Mouse (Mus musculus) E14TG2a.4 (cell line): ENCODE measurements around the gene Sin3a.

Experiments
- H3K27me3 ChIP-seq: 2 replicates; pipeline ENCODE4 v1.6.1; 2014; ENCODE audit warnings: low read length, control low read depth; ENCODE audit not compliant: insufficient read depth
- H3K36me3 ChIP-seq: 2 replicates; pipeline ENCODE4 v1.6.1; 2014; ENCODE audit warnings: low read length, control low read depth; ENCODE audit not compliant: insufficient read depth
- H3K4me1 ChIP-seq: replicated peaks from 2 replicates; pipeline ENCODE4 v1.6.1; 2014; ENCODE audit warnings: low read depth, low read length, control low read depth
- H3K4me3 ChIP-seq: replicated peaks from 2 replicates; pipeline ENCODE4 v1.5.1; 2014; ENCODE audit warnings: mild to moderate bottlenecking, low read length
- H3K9me3 ChIP-seq: 2 replicates; pipeline ENCODE4 v1.6.1; 2014; ENCODE audit warnings: low read length, control low read depth
- CTCF ChIP-seq: conservative IDR thresholded peaks from 2 replicates; pipeline ENCODE4 v1.5.1; 2014; ENCODE audit warnings: low read length
- NANOG ChIP-seq: IDR thresholded peaks from 2 replicates; pipeline ENCODE4 v1.6.1; 2014; ENCODE audit warnings: borderline replicate concordance, low read length, mixed read lengths
- POU5F1 ChIP-seq: IDR thresholded peaks from 2 replicates; pipeline ENCODE4 v1.6.1; 2014; ENCODE audit warnings: low read length, borderline replicate concordance

Gene Sin3a

DNA sequence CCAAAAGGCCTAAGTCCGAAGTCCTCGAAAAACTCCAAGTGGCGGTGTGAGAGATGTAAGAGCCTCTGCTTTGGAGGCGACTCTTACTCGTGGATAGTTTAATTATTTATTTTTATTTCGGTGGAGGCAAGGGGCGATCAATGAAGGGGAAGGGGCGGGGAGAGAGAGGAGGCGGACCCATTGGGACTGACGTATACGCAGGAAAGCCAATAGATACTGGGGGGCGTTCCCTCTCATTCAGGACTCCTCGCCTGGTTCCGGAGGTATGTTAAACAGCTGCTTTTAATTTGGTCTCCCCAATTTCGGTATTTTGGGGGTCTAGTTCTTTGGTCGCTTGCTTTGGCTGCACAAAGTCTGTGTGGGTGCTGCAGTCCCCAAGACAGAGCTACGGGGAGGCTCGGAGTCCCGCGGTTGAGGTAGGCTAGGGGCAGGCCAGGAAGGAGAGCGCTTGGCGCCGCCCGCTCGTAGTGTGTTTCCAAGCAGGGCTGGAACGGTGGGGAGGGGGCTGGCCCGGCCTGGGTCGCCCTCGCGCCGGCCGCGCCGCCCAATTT lies at the start of gene Sin3a:
Gene Sin3a, plus strand, starts transcription at position 240 of the 551 bp plus-strand sequence.
- Histone ChIP-seq H3K4me1 (peaks cover 37% of the 10 kb centered on the region), H3K4me3 (peak within 1 kb of the TSS; percentile 98), H3K36me3 (0 out of 2 replicates have a peak, but pooled peaks cover 2% of the 10 kb centered on the region), H3K27me3 (no peaks in the 10 kb centered on the region), H3K9me3 (no peaks in the 10 kb centered on the region)
- TF ChIP-seq NANOG (no peak), CTCF (no peak), POU5F1 (no peak)

DNA sequence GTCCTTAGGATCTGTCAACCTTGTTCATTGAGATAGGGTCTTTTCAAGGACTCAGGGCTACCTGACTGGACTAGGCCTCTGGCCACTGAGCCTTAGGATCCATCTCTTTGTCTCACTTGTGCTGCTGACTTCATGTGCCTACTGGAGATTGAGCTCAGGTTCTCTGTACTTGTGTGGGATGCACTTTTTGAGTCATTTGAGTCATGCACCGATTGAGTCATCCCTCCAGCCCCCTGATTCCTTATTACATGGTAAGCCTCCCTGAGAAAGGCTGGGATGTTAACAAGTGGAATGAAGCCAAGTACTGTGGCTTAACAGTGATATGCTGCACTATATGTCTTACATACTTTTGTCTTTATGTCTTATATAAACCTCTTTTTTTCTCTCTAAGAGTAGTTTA lies 40.1 kb upstream of the Sin3a start:
- H3K27me3 ChIP-seq = no peaks in the 10 kb centered on the region
- TF ChIP-seq CTCF (no peak), NANOG (no peak), POU5F1 (no peak)
- H3K4me3 ChIP-seq = no peak overlapping the region
- H3K36me3 ChIP-seq = no peaks in the 10 kb centered on the region
- H3K9me3 ChIP-seq = no peaks in the 10 kb centered on the region
- H3K4me1 ChIP-seq = 0 out of 2 replicates have a peak, but pooled peaks cover 3% of the 10 kb centered on the region

DNA sequence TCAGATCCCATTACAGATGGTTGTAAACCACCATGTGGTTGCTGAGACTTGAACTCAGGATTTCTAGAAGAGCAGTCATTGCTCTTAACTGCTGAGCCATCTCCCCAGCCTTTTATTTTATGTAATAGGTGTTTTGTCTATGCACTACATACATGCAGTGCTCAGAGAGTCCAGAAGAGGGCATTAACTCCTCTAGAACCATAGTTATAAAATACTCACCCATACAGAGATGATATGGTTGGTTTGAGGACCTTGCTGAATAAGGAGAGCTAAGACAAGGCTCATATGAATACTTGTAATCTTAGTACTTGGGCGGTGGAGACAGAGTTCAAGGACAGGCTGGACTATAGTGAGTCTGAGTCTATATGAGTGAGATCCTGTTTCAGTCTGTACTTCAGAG lies 15.6 kb upstream of the Sin3a start:
- H3K27me3 ChIP-seq = no peaks in the 10 kb centered on the region
- peaks cover 15% of the 10 kb centered on the region for H3K36me3 ChIP-seq
- H3K9me3 ChIP-seq = no peaks in the 10 kb centered on the region
- no peak overlapping the region for H3K4me3 ChIP-seq
- no peaks in the 10 kb centered on the region for H3K4me1 ChIP-seq
- TF ChIP-seq CTCF = peak; percentile 25; the same call in 1 of the 2 replicates
- TF ChIP-seq POU5F1 = no peak

DNA sequence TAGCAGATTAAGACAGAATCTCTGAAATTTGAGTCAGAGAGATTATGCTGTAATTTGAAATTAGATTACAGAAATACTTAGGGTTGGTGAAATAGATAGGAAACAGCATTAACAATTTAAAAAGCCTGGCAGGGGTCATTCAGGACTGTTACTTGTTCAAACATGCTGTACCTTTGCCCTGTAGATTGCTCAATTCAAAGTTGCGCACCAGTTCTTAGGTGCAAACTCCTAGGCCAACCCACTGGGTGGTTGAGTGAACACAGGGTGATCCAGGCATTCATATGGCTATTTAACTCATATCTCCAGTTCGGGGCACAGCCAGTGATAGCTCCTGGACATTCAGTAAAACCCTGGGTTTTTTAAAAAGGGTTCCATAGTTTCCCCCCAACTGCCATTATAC lies 7.7 kb upstream of the Sin3a start:
- Histone ChIP-seq H3K27me3 (no peaks in the 10 kb centered on the region), H3K4me1 (peaks cover 20% of the 10 kb centered on the region), H3K9me3 (no peaks in the 10 kb centered on the region), H3K4me3 (no peak overlapping the region), H3K36me3 (no peaks in the 10 kb centered on the region)
- TF ChIP-seq NANOG (no peak), POU5F1 (no peak), CTCF (no peak)

DNA sequence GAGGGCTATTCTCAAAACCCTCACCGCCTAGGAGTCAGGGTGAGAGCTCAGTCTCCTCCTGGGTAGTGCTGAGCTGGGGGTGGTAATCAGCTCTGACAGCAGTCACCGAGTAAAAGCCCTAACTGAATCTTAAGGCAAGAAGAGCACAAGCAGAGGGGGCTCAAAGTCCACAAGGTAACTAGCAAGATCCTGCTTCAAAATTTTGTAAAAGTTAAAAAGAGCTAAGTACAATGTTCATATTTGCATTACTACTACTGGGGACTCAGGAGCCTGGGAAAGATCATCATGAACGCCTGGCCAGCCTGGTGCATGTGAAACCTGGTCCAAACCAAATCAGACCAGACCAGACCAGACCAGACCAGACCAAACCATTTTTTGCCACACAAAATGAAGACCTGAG lies 3.6 kb upstream of the Sin3a start:
- no peaks in the 10 kb centered on the region for H3K9me3 ChIP-seq
- peaks cover 34% of the 10 kb centered on the region for H3K4me1 ChIP-seq
- no peaks in the 10 kb centered on the region for H3K36me3 ChIP-seq
- no peak overlapping the region for H3K4me3 ChIP-seq
- H3K27me3 ChIP-seq = no peaks in the 10 kb centered on the region
- TF ChIP-seq POU5F1 = no peak
- no peak for TF ChIP-seq CTCF
- TF ChIP-seq NANOG = no peak

DNA sequence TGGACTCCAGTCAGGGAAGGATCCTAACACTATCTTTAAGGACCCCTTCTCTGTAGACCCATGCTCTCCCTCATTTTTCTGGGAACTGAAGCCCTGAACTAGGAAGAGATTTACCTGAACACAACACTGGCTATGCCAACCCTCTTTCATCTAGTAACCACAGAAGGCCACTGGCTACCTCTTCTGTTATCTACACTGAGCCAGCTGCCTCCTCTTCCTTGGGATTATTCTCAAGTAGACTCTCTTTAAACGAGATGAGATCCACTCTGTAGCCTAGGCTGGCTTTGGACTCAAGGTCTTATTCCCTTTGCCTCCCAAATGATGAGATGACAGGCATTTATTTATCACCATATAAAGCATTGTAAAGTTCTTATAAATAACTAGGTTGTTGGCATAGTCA lies 1.6 kb upstream of the Sin3a start:
- Histone ChIP-seq H3K9me3 (no peaks in the 10 kb centered on the region), H3K27me3 (no peaks in the 10 kb centered on the region), H3K36me3 (0 out of 2 replicates have a peak, but pooled peaks cover 2% of the 10 kb centered on the region), H3K4me1 (peaks cover 39% of the 10 kb centered on the region), H3K4me3 (no peak overlapping the region)
- TF ChIP-seq POU5F1 (no peak), CTCF (no peak), NANOG (no peak)

DNA sequence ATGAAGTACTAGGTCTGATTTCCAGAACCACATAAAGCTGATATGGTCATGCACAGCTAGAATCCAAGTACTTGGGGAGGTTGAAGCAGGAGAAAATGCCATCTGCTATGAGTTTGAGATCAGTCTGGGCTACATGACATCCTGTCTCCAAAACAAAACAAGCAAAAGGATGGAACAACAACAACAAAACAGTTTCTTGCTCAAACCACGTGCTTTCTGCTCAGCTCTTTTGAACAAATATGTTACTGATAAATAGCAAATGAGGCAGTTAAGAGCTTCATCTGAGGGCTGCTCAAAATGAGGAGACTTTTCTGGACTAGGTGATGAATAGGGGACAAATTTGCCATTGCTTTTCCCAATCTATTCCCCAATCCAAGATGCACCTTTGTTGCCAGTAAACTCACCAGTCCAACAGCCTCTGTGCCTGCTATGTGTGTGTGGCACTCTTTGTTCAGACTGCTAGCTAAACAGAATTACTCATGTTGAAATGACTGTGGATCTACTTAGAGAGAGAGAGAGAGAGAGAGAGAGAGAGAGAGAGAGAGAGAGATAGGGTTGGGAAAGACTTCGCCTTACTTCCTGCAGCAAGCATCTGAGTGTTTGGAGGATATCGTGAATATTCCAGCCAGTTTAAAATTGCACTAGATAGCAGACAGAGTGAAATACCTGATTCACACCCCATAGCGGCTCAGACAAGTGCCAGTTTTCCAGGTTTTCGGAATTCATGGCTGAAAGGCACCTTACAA lies 867 bp upstream of the Sin3a start:
- Histone ChIP-seq H3K36me3 (0 out of 2 replicates have a peak, but pooled peaks cover 2% of the 10 kb centered on the region), H3K4me3 (peak overlapping the region; percentile 98), H3K4me1 (peaks cover 39% of the 10 kb centered on the region), H3K27me3 (no peaks in the 10 kb centered on the region), H3K9me3 (no peaks in the 10 kb centered on the region)
- TF ChIP-seq NANOG (no peak), CTCF (no peak), POU5F1 (no peak)

DNA sequence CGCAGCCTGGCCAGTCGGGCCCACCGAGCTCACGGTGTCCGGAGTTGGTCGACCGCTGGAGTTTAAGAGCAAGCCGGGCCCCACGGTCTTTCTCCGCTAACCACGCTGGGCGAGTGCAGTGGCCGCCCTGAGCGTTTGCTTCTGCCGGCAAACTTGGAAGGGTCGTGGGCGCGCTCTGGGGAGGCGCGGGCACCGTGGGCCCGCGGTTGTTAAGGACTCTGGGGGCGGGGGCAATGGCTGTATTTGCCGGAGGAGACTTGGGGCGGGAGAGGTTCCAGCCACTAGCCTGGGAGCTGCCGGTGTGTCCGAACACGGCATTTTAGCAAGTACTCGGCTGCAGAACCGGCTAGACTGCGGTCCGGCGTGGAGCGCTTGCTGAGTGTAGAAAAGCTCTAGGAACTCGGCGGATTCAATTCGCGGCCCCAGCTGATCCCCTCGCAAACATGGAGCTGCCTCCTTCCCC lies 717 bp downstream of the Sin3a start:
- peaks cover 36% of the 10 kb centered on the region for H3K4me1 ChIP-seq
- H3K9me3 ChIP-seq = no peaks in the 10 kb centered on the region
- TF ChIP-seq NANOG (no peak), POU5F1 (no peak), CTCF (no peak)
- no peaks in the 10 kb centered on the region for H3K27me3 ChIP-seq
- peak overlapping the region; percentile 98 for H3K4me3 ChIP-seq
- H3K36me3 ChIP-seq = 0 out of 2 replicates have a peak, but pooled peaks cover 2% of the 10 kb centered on the region
